Mouse (Mus musculus) yolk sac, embryonic 10.5 days (tissue): ENCODE measurements around the gene Vmn2r37.
"Not testable (repeated sequence)": the region's sequence is repeated elsewhere in the genome, so short reads cannot be mapped to it uniquely, and the experiment has no call there.

Experiments used
- DNase-seq: peaks from one replicate; pipeline ENCODE4 v3.0.0-alpha.2; 2017; ENCODE audit warnings: low spot score

Vmn2r37 gene

DNA sequence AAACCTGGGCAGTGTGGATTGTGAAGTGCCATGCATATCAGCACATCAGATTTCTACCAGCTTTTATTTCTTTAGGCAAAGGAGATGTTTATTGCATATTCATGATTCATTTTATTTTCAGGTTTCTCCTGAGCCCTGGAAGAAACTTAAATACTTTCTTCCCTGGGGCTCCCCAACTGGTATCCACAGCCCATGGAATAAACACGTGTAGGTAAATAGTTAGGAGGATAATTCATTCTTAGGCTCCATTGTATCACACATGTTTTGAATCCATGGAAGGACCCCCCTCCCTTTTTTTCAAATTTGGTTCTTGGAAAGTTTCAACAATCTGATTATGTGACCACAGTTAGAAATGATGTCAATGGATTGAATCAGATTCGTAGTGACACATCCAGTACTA lies at the start of gene Vmn2r37:
Gene Vmn2r37, minus strand, starts transcription at position 101 of the 400 bp plus-strand sequence.
- DNase-seq: not testable (repeated sequence)
